Mouse (Mus musculus) right cerebral cortex, postnatal 14 days (tissue): ENCODE data around the gene Nfe2l3.
A peak's percentile ranks its signal among the peaks of the same experiment; 100 is the strongest.
"Not testable (repeated sequence)": the region's sequence is repeated elsewhere in the genome, so short reads cannot be mapped to it uniquely, and the experiment has no call there.

Experiments used
- DNase-seq: peaks from one replicate; pipeline ENCODE4 v3.0.0; 2022

The Nfe2l3 gene

DNA sequence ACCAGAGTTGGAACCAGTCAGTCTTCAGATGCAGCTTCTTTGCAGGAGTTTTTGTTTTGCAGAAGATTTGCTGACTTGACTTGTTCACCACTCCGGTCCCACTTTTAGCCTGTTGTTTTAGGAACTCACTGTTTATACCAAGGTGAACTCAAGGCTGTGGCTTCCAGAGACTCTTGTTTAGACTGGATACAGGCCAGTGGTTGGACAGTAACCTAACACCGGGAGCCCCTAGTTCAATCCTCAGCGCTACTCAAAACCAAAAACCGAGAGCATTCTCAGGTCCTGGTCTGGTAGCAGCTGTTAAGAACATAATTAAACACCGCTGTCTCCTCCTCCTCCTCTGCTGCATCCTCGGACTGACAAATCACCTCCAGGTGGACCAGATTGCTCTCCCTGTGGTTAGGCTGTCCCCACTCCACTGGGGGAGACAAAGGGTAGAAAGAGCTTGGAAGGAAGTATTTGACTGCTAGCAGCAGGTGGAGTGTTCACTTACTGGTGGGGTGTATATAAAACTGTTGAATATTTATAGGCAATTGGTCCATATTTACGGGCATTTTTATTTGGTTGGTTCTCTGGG, 20.5 kb downstream of the Nfe2l3 start:
- DNase-seq, result no peak

DNA sequence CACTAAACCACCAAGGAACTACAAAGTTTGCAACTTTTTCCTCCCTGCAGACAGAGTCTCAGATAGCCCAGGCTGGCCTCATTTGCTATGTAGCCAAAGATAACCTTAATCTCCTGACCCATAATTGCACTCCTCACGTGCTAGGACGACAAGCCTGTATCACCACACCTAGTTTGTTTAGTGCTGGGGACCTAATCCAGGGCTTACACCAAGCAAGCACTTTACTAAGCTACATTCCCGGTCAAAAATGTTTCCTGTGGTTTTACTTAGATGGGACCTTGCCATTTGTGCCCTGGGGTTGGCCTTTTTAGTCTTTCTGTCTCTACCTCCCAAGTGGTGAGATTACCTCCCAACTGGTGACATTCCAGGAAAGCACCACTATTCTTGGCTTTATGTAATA, 22.5 kb downstream of the Nfe2l3 start:
- DNase-seq, result no peak

DNA sequence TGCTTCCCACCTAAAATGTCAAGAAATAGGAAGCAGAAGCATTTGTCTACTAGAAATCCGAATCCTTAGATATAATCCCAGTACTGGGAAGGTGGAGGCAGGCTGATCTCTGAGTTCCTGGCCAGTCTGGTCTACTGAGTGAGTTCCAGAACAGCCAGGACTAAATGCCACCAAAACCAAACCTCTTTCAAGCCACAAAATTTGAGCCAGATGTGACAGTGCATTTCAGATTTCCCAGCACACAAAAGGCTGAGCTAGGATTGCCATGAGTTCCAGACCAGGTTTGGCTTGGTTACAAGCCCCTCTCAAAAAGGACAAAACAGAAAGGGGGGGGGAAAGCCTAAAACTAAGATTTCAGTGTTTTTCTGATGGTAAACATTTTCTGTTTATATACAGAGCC, 23.7 kb downstream of the Nfe2l3 start:
- no peak for DNase-seq

DNA sequence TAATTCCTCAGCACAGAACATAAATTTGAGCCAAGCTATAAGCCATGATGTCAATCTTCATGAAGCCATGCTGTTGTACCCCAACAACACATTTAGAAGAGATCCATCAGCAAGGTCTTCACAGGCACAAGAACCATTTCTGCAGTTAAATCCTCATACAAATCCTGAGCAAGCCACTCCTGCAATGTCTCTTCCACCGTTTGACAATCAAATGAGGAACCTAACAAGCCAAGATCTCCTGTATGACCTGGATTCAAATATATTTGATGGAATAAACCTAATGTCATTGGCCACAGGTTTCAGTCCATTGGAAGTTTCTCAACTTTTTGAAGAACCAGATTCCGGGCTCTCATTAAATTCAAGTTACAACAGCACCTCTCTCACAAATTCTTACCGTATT, 24.8 kb downstream of the Nfe2l3 start:
- DNase-seq, result no peak

DNA sequence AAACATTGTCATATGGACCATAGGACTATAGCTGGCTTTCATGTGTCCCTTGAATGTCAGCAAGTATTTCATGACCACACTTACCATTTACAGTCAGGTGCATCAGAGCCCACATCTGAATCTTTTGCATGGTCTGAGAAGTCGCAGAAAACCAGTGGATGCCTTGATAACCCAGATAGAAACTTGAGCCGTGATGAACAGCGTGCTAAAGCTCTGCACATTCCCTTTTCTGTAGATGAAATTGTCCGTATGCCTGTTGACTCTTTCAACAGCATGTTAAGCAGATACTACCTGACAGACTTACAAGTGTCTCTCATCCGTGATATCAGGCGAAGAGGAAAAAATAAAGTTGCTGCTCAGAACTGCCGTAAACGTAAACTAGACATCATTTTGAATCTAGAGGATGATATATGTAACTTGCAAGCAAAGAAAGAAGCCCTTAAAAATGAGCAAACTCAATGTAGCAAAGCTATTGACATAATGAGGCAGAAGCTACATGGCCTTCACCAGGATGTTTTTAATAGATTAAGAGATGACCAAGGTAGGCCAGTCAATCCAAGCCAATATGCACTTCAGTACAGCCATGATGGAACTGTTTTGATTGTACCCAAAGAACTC, 25.4 kb downstream of the Nfe2l3 start:
- no peak for DNase-seq

DNA sequence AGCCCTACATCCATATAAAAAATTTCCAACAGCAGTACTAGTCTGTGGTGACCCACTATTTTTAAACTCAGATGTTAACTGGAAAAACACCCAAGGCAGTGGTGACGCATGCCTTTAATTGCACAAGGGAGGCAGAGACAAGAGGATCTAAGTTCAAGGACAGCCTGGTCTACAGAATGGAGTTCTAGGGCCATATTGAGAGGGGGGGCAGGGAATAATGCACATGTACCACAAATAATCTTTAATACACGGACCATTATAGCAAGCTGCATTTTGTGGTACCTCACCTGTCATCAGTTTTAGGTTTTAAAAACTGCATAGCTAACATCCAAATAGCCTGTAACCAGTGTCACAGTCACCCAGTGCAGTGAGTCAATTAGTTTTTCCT, 26.4 kb downstream of the Nfe2l3 start:
- no peak for DNase-seq

DNA sequence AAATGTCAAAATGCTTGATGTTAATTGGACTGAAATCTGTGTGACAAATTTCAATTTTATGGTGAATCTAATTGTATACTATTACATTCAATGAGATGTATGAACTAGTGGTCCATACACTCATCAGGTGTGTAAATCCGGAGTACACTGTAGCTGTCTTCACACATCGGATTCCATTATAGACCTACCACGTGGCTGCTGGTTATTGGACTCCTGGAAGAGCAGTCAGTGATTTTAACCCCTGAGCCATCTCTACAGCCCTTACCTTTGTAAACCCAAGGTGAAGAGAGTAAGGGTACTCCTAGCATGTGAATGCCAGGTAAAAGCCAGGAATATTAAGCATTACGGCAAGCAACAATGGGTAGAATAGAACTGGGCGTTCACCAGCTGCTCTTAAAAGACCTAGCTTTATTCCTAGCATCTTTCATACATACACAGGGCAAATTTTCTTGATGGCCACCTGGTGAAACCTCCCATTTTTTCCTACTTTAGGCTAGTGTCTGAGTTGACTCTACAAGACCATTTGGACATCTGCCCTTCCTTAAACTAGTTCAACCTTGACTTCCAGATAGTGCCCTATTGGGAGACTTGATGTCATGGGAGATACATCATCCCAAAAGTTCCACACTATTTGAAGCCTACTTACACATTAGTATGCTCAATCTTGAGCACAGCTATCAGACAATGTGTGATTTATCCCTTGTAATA, 27.0 kb downstream of the Nfe2l3 start:
- no peak for DNase-seq

DNA sequence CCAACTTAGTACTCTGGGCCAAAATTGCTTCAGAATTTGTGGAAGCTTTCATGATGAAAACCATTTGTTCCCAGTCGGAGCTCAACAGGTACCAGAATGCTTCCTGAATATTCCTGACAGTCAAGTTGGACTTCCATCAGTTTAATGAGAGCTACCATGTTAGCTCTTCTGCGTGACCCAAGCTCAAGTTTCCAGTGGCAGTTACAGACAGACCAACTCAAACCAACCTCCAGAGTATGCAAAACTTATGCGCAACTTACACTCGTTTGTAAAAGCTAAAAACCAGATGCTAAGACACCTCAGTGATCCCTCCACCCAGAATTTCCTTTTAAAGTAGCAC, 27.5 kb downstream of the Nfe2l3 start:
- DNase-seq, result no peak

DNA sequence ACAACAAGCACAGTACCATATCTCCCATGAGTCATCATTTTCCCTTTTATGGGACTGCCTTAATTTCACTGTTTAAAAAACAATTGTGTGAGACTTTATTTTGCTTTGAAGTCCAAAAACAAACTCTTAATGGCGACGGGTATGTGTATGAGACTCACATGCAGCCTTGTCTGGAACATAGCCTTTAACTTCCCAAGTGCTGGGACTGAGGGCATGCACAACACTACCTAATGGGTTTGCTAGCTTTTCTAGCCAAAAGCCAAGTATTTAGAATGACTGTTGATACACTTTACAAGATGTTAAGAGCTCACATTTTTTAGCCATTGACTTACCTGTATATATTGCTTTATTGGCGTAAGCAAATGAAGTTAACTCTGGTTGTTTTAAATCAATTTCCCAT, 27.9 kb downstream of the Nfe2l3 start:
- DNase-seq, result no peak

DNA sequence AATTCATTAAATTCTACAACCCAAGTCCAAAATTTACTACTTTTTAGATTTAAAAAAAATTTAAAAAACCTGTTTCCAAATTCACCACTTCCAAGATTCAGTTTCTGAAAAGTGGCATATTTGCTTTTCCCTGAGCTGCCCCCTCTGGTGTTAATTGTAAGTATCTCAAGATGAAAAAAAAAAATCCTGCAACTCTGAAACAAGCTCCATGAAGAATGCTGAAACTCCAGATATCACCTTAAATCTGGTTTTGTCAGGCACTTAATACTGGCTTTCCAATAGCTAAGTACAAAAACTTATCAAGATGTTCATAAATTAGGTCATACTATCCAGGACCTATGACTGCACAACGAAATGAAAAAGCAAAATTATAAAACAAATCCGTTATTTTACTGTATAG, 35.2 kb downstream of the Nfe2l3 start:
- no peak for DNase-seq

DNA sequence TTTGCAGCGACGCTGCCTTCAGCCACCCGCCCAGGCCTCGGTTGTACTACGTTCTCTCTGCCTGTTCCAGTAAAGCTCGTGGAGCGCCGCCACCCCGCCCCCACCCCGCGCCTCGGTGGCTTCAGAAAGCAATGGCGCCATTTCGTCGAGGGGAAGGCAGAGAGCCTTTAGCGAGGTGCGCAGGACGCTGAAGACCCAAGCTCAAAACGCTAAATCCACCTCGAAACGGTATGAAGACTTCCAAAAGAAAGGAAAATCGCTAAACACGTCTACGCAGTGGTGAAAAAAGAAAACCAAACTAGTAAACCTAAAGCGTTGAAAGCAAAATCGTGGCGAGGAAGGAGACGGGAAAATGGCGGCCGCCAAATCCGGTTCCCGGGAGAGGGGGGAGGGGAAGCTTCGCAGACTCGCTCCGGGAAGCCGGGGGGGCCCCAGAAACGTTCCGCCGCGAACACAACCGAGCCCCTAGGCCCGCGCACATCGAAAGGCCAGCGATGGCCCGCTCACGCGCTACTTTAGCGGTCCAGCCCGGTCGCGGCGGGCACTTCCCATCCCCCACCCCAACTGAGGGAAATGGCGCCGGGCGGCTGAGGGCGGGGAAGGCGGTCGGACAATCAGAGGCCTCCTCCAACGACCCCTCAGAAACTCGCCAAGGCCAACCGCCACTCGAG, 36.6 kb downstream of the Nfe2l3 start:
- DNase-seq, result peak; percentile 73

DNA sequence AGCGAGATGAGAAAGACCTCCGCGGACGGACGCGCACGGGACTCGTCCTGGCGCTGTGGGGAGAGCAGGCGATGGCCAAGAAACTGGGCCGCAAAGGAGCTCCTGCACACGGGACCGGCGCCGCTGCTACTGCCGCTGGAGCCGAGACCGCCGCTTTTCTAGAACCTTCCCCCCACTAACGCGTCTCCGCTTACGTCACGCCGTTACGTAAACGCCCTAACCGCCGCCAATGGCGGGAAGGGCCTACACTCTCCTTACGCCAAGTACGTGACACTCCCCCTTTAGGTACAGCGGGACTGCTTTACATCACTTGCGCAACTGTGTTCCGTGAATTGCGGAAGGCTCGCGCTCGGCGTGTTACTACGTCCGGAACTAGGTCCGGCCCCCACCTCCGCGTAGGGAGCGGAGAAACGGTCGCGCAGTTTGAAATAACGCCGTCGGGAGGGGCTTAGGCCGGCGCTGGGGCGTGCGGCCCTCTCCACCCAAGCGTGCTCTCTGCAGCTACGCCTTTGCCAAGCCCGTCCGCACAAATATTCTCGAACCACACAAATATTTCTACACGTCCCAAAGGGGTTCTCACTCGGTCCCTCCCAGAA, 37.3 kb downstream of the Nfe2l3 start, which contains the start of gene Hnrnpa2b1:
Gene Hnrnpa2b1 (minus strand): TSS at position 180 of the 596 bp plus-strand sequence.
- DNase-seq, result peak; percentile 98

DNA sequence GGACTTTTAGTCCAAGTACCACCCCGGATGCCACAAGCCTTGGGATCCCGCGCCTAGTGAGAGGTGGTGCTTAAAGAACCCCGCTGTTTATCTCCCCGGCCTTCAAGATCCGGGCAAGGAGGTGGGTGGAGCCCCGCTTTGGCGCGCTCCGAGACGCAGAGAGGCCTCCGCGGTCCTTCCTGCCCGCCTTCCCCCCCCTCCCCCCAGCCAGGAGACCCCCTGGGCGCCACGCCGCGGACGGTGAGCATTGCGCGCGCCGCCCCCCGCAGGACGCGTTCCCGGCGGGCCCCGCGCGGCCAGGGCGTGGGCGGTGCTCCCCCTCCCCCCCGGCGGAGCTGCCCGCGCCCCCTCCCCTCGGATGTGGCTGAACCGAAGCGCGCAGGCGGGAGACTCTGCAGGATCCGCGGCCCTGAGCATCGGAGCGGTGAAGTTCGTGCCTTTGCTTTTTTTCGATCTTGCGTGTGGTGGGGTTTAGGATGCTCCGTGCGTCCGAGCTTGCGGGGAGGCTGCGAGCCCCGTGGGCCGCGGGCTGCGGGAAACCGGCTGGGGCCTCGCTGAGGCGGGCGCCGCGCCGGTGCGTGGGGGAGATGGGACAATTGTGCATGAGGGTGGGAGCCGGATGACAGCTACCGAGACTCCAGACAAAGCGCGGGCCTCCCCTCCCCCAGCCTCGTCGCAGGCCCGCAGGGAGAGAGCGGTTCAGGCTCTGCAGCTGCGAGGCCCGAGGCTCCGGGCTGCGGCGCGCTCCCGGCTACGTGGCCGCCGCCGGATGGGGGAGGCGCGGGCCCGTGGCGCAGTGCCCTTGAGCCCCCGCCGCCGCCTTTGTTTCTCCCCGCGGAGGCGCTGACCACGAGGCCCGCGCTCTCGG, 38.1 kb downstream of the Nfe2l3 start, which contains the start of gene Cbx3:
Gene Cbx3 (plus strand): TSS at position 50 of the 868 bp plus-strand sequence.
- peak; percentile 91 for DNase-seq

DNA sequence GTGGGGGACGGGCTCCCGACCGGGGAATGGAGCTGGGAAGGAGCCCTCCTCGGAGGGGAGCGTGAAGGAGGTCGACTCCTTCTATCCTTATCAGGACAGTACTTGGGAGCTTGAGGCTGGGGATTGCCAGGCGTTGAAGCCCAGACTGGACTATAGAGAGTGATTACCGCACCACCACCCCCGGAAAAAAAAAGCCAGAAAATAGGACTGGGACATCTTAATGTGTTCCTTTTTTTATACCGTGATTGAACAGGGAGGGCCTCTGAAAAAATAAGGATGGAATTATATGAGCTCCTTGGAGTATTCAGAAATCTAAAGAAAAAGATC, 38.7 kb downstream of the Nfe2l3 start:
- DNase-seq, result no peak

DNA sequence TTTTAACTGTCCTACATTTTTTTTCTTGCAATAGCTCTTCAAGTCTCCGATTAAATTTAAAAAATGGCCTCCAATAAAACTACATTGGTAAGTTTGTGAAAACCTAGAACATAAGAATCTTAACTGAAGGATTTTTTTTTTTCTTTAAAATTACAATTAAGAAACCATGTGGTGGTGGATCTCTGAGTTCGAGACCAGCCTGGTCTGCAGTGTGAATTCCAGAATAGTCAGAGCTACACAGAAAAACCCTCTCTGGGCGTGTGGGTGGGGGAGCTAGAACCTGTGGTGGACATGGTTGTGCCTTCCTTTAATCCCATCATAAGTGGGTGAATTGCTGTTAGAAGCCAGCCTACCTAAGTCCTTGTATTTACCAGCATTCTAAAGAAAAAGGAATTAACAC, 39.3 kb downstream of the Nfe2l3 start:
- DNase-seq, result no peak

DNA sequence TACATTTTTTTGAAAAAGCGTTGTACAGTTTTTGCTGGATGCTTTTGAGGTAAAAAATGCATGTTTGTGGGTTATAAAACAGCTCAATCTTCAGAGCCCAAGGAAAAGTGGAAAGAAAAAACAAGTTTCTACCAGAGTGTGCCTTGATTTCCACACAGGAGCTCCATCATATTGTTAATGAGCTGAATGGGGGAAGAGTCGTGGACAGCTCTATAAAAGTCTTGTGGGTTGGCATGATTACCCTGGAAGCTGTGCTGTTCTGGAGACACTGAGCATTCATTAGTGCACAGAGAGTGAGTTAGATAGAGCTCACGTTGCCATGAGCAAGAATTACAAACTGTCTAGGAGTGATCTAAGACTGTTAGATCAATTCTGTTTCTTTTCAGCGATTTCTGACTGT, 39.7 kb downstream of the Nfe2l3 start:
- DNase-seq, result no peak

DNA sequence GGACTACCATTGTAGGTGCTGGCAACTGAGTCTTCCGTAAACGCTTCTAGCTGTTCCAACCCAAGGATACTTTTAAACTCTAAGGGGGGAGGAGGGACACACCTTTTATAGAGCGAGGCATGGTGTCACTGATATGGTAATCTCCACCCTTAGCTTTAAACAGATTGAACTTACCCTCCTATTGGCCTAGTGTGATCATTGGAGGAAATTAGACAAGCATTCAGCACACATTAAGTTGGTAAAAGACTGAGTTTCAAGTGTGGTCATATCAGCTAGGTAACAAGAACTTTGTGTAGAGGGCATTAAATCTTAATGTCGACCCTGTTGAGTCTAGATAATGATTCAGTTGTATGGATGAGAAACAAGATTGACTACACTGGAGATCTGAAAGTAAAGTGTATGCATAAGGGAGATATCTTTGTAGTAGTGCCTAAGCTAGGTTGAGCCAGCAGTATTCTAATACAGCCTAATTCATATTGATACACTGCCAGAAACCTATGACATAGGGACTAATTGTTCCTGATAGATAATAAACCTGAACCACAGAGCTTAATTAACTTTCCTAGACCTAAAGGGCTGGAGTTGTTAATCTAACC, 46.8 kb downstream of the Nfe2l3 start:
- DNase-seq, result no peak

DNA sequence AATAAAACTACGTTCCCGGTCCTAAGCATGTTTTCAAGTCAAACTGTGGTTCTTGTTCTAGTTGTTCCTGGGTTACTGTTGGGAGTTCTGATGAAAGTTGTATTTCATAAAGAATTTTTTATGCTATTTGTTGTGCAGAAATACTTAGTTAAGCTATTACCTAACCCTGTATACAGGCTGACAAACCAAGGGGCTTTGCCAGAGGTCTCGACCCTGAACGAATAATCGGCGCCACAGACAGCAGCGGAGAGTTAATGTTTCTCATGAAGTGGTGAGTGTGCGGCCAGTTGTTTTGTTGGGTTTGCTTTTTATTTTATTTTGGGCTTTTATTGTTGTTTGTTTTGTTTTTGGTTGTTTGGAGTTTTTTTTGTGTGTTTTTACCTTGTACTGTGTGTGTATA, 49.1 kb downstream of the Nfe2l3 start:
- no peak for DNase-seq

DNA sequence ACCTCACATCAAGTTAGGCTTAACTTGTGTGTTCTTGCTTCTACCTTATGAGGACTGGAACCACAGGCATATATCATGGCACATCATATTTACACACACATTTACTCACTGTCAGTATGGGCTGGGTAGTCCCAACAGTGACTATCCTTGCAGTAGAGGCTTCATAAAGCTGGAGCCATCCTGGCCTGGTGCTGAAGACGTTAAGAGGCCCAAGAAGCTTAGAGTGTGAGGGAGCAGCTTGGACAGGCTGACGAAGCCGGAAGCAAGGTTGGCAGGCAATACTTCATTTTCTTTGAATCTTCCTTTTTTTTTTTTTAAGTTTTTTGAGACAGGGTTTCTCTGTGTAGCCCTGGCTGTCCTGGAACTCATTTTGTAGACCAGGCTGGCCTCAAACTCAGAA, 51.4 kb downstream of the Nfe2l3 start:
- DNase-seq, result no peak

DNA sequence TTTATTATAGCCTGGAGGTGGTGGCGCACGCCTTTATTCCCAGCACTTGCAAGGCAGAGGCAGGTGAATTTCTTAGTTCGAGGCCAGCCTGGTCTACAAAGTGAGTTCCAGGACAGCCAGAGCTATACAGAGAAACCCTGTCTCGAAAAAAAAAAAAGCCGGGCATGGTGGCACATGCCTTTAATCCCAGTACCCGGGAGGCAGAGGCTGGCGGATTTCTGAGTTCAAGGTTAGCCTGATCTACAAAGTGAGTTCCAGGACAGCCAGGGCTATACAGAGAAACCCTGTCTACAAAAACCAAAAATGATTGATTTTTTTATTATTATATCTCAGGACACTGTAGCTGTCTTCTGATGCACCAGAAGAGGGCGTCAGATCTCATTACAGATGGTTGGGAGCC, 52.1 kb downstream of the Nfe2l3 start:
- DNase-seq, result not testable (repeated sequence)

DNA sequence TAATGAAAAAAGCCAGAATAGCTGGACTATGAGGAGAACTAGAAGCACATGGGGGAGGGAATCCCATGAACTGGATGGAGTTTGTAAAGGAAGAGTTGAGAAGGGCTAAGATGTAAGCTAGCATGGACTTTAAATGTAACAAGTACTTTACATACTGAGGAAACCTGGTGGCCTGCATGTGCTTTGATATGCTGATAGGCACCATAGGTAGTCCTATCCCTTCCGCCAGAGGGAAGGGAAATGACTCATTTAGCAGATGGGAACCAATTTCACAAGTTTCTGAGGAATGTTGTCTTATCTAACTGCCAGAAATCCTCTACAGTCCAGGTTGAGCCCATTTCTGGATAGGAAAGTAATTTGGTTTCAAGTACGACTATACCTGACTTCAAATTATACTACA, 53.2 kb downstream of the Nfe2l3 start:
- no peak for DNase-seq

DNA sequence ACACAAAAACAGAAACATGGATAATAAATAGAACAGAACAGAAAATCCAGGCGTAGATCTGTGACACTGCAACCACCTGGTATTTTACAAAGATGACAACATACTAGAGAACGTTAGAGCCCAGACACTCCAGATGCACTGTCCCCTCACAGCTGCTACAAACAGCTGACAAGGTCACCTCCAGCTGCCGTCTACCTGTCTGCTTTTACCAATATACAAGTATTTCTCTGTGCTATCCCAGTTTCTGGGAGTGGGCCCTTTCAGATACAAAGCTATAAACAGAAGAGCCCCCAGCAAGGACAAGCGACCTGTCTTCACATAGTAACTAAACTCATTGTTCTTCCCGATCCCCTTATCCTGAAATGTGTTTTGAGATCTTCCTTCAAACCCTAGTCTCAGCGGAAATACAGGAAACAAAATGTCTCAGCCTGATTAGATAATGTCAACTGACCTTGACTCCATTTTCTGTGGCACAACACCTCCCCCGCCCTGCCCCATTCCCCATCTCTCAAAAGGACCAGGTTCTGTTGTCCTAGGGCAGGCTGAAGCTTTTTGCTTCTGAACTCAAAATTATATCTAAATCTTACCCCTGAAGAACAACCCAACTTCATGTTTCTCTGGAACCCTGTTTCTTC, 53.7 kb downstream of the Nfe2l3 start:
- DNase-seq, result no peak
